Mouse (Mus musculus) naive thymus-derived CD4-positive, alpha-beta T cell, adult 5 months (primary cell): ENCODE measurements around the gene Slc25a29. TPM values are rescaled to one million over a fixed set of nuclear protein-coding genes. Genes with fewer than 3 reads are reported as not detected.

Source experiments
- polyA plus RNA-seq: library from polyadenylated mRNA; unstranded; fragments of 100-300 nt; shearing (Covaris generic); gene quantifications from one replicate; pipeline ENCODE4 v1.2.1, GENCODE M21; 2017

Slc25a29 gene
- 7.5 TPM for polyA plus RNA-seq

DNA sequence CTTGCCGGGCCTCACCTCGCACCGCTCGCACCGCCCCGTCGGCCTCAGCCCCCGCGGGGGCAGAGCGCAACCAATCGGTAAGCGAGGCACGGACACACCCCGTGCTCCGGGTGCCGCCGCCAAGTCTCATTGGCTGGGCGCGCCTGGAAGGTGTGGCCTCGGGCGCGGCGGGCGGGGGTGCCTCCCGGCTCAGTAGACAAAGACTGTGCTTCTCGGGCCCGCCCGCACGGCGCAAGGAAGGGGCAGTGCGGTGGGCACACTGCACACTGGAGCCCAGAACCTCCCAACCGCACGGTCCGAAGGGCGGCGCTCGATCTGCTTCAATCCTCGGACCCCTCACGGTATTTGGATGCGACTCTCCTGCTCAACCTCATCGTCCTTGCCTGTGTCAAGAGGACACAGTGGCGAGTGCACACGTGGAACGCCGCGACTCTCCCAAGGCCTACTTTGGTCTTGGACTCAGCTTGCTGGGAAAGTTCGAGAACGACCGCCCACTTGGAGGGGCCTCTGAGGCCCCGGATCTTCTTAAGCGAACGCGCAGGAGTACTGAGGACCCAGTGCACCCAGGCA, at the start of gene Slc25a29, which contains the start of gene Slc25a47:
Gene Slc25a29, minus strand, starts transcription at position 44 of the 570 bp plus-strand sequence.
Gene Slc25a47, plus strand, starts transcription at position 207 of the 570 bp plus-strand sequence.

DNA sequence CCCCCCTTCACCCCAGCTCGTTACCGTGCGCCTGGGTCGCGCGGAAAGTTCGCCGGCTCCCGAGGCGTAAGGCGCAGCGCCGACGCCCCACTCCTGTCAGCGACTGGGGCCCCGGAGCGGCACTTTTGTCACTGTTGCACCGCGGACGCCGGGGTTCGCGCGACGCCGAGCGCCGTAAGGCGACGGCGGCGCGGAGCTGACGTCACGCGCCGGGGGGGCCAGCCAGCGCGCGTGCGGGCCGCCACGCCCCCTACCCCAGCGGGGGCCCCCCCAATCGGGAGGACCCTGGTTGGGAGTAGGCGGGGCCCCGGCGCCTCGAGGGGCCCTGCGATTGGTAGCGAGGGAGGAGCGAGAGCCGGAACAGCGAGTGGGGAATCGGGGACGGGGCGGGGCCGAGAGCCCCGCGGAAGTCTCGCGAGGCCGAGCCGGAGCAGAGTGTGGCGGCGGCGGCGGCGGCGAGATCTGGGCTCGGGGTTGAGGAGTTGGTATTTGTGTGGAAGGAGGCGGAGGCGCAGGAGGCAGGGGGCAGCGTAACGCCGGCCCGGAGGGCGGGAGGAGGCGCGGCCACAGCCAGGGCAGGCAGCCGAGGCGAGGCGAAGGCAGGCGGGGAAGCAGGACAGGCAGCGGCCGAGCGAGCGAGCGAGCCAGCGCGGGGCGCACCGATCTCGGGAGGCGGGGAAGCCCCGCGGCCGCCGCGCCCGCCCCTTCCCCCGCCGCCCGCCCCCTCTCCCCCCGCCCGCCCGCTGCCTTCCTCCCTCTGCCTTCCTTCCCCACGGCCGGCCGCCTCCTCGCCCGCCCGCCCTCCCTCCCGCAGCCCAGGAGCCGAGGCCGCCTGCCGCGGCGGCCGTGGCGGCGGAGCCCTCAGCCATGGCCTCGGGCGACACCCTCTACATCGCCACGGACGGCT, 42.9 kb downstream of the Slc25a29 start, which contains the start of gene Yy1:
Gene Yy1, plus strand, starts transcription at position 428 of the 907 bp plus-strand sequence.

Other genes starting within 250 kb of the Slc25a29 start
- gene Degs2, start 133.6 kb downstream of the Slc25a29 start, polyA plus RNA-seq = 1.8 TPM
- 14.9 TPM for gene Yy1, start 42.9 kb downstream of the Slc25a29 start, polyA plus RNA-seq
- gene Slc25a47, start 163 bp upstream of the Slc25a29 start, polyA plus RNA-seq = 1.5 TPM
- gene Wdr25, start 57.7 kb upstream of the Slc25a29 start, polyA plus RNA-seq = 8.7 TPM
- 36.1 TPM for gene Wars, start 58.3 kb upstream of the Slc25a29 start, polyA plus RNA-seq
- 1.1 TPM for gene Begain, start 232.3 kb upstream of the Slc25a29 start, polyA plus RNA-seq